Mouse (Mus musculus) 416B (cell line): ENCODE data around the gene Pex5l.

Source experiments
- DNase-seq: peaks from one replicate; pipeline ENCODE4 v3.0.0; 2011; ENCODE audit warnings: low read depth

Gene Pex5l

DNA sequence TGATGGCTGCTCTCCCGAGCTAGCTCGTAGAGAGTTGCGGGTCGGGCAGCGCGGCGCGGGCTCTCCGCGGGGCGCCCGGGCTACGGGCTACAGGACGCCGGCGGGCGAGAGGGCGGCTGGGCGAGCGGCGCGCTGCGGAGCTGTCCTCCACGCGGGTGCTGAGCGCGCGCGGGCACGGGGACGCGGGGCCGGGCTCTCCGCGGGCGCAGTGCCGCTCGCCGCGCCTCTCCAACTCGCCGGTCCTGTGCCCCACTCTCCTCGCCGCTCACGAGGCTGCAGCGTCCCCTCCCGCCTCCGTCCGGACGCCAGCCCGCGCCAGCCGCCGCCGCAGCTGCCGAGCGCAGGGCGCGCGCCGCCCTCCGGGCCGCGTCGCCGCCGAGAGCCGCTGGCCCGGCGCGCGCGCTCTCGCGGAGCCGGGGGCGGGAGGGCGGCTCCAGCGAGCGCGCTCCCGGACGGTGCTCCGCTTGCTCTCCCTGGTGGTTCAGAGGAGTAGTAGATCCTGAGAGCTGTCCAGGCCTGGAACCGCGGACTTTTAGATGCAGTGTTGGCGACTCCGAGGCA lies at the start of gene Pex5l:
Pex5l (minus strand) TSS at position 347 of the 561 bp plus-strand sequence.
- DNase-seq = no peak

DNA sequence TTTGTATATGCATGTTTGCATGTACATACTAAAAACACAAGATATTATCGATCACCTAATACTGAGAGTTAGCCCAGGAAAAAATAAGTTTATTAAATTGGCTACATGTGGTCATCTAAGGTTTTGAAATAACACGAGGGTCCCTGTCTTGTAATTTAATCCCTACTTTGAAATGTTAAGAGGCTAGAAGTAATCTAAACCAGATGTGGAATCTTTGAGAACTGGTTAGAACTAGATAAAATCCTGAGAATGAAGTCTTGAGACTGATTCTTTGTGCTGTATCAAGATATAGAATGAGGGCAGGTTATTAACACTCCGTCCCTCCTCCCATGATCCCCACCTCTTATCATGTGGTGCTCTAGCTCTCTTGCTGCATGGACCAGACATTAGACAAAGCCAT lies 22.1 kb upstream of the Pex5l start:
- DNase-seq = no peak

DNA sequence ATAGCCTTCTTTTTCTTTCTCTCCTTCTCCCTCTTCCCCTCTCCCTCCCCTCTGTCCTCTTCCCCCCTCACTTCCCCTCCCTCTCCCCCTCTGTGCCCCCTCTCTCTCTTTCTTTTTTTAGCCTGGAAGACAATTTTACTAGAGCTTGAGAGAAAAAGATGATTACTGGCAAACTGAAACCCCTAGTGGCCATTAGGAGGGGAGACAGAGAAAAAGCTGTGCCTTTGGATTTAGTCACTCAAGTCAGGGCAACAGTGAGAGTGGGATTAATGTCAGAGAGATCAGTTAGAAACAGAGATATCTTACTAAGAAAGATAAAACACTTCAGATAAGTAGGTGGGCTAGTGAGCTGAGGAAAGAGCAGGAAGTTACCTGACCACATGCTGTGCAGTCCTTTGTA lies 20.8 kb upstream of the Pex5l start:
- no peak for DNase-seq

DNA sequence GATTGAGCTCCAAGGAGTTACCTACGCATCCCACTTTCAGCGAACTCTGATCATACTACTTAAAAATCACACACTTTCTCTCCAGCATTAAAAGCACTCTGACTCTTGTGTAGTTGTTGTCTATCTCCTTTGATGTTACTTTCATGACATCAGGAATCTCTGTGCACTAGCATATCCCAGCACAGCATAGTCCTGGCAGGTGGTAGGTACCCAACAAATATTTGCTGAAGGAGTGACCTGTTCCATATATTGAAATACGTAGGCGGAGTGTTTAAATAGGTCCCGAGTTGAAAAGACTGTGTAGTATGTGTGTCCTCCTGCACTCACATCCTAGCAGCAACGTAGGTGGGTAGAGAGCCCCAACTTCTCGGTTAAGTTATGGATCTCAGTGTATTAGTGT lies 545 bp upstream of the Pex5l start:
- no peak for DNase-seq

DNA sequence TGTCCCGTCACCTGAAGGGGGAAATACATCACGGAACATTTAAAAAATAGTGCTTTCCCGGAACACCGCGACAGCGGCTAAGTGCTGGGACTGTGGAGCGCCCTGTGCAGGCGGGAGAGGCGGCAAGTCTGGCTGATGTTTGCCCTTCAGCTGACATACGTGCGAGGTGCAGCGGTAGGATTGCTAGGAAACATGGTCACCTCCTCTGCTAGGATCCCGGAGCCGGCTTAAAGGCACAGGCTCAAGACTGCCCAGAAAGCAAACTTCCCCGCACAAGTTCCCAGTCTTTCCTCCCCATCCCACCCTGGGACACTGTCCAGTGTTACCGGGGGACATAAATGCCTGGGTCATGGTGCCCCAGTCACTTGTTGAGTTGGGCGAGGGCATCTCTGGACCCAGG lies 649 bp downstream of the Pex5l start:
- no peak for DNase-seq

DNA sequence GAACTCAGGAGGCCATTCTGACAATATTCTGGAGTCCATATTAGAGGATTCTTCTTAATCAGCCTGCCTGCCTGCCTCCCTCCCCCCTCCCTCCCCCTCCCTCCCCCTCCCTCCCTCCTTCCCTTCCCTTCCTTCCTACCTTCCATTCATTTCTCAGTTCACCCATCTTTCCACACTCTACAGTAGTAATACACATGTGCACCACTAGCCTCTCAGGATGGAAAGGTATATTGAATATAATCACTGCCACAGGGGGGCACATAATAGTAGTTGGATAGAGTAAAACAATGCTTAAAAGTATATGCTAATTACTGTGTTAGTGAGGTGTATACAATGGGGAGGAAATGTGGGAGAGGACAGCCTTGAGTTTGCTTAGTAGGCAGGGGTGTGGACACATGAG lies 13.1 kb downstream of the Pex5l start:
- DNase-seq = no peak

DNA sequence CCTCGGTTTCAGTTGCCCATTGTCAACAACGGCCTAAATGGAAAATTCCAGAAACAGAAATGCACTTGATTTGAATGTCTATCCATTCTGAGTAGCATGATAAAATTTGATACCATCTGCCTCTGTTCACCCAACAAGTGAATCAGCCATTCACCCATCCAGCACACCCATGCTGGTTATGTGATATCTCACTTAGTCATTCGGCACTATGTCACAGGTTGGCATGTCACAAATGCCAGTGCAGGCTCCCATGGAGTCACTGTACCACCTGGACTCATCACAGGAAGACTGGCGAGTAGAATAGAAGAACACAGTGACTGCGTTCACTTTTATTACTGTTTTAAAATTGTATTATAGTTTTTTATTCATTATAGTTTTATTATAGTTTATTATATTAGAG lies 18.3 kb downstream of the Pex5l start:
- DNase-seq = no peak

DNA sequence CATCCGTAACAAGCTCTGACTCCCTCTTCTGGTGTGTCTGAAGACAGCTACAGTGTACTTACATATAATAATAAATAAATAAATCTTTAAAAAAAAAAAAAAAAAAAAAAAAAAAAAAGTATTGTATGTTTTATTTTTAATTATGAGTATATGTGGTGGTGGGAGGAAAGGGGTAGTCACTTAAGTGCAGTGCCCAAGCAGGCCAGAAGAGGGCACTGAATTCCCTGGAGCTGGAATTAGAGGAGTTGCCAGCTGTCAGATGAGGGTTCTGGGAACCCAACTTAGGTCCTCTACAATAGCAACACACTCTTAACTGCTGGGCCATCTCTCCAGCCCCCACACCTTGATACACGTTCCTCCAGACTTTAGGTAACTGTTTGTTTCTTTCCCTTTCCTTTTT lies 37.3 kb downstream of the Pex5l start:
- no peak for DNase-seq

DNA sequence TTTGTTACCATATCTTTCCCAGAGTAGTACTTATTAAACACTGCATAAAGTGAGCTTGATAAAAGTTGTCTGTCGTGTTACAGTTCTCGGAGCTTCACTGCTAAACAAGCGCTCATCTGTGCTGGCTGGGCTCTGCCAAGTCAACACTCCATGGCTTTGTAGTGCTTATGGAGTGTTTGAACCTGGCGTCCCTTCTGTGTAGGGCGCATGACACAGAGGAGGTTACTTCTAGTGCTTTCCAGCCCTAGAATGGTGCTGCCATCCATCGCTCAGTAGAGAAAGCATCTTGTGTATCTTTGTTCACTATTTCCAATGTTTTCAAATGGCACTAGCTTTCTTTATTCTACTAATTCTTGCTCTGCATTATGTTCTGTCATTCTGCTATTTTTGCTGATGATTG lies 39.5 kb downstream of the Pex5l start:
- DNase-seq = no peak

DNA sequence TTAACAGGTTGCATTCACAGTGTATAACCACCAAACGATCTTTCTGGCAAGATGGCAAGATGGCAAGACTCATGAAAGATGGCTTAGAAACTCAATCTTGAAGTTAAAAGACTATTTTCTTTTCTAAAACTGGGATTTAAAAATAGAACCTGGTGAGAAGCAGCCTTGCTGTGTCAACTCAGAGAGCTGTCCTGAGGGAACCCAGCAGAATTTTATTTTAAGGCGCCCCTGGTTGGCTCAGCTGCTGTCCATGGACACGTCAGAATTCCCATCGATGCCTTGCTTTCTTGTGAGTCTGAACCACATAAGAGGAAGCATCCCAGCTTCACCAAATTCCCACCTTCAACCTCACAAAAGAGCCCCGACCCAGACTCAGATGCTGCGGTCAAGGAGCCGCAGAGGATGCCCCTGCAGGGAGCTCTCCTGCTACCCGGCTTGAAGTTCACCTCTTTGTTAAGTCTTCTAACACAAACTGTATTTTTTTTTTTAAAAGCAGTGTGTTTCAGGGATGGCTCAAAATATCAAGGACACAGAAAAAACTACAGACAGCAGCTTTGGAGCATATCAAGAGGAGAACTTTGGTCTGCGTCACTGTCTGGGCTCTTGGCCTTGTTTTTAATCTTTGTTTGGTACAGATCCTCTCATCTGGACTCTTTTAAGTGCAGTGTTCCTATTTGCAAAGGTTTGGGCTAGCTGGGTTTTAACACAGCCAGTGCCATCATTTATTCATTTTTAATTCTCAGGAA lies 44.3 kb downstream of the Pex5l start:
- DNase-seq = no peak

DNA sequence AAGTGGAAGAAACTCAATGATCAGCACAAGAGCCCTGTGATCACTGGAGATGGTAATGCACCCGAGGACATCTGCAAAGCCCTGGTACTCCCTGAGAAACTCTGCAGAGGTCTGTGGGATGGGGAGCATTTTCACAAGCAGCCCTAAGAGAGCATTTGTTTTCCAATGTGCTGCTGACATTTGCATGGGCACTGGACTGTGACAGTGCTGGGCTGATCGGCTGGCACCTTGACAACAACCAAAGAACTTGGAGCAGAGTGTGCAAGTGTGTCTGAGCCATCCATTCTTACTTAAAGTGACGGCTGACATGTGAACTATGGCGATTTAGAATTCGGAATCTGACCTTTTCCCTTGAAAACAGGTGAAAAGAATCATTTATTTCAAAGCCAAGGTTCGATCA lies 49.4 kb downstream of the Pex5l start:
- no peak for DNase-seq

DNA sequence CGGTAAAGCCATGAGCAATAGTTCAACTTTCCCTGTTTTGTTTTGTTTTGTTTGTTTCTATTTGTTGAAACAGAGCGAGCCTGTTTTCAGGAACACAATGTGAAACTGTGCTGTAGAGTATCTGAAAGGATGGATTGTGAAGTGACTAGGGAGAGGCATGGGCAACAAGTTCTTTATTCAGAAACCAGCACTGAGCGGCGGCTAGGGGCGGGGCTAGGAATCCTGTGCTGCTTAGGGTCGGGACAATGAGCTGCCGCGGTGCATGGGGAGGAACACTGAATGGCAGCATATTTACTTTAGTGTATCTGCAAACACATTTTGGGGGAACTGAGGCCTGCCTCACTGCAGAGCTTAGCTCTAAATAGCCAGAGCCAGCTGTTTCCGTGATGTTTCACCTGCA lies 53.0 kb downstream of the Pex5l start:
- no peak for DNase-seq

DNA sequence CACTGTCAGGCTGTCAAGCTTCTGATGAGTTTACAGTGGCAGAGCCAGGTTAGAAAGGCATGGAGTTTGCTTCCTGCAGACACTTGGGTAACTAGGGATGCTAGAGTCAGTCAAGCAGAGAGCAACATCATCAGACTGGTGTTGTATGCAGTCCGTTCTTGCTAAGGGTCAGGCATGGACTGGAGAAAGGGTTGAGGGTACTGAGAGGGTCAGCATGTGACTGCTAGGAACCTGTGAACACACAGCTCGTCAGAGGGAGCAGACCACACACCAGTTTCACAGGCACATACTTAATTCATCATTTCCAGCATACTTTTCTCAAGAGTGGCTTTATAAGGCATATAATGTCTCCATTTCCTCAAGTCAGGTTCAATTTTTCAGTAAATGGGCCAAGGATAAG lies 53.6 kb downstream of the Pex5l start:
- DNase-seq = no peak

DNA sequence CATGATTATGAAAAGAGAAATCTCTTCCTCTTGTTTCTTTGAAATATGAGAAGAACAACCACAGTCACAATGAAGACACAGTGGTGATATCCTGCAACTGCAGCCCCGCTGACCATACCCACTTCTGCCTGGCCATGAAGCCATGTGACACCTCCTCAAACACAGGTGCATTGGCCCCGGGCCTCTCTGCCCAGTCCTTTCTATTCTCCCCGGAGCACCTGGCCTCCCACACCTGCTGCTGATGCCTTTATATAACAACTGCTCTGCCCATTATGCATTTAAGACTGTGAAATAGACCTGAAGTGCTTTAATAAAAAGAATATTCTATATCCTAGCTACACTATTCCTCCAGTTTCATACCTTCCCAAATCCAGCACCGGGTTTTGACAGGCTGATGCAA lies 54.8 kb downstream of the Pex5l start:
- DNase-seq = no peak

DNA sequence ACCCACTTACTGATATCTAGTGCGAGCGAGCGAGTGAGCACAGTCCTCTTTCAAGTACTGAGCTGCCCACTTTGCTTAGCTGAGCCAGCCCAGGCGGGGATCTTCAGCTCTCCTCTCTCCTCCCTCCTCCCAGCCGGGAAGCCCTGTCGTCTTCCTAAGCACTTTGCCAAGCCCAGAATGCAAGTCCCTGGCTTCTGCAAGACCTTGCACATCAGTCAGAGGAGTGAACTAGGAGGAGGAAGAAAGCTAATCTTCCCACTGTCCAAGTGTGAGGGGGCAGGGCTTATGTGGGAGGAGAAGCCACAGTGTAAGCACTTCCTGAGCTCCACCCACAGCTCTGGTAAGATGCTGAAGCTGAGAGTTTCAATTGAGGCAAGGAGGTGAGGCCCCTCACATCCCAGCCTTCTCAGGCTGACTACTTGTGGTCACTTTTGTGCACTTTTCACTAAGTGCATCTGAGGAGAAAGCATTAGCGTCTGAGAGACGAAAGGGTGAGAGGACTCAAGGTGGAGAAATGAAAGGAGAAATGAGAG lies 60.2 kb downstream of the Pex5l start:
- DNase-seq = no peak

DNA sequence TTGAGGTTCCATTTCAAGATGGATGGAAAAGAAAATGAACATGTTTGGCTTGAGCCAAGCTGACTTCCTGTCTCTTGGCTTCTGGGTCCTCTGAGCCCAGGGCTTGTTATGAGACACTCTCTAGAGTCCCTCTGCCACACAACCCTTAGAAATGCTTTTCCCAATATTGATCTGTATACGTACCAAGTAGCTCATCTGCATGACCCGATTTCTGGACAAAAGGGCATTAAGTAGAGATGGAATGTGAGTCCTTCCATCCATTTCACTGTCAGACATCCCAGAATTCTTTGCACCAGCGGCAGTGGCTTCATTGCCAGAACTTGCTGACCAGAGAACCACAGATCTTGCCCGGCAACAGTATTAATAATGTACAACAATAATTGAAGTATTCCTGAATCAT lies 61.3 kb downstream of the Pex5l start:
- no peak for DNase-seq

DNA sequence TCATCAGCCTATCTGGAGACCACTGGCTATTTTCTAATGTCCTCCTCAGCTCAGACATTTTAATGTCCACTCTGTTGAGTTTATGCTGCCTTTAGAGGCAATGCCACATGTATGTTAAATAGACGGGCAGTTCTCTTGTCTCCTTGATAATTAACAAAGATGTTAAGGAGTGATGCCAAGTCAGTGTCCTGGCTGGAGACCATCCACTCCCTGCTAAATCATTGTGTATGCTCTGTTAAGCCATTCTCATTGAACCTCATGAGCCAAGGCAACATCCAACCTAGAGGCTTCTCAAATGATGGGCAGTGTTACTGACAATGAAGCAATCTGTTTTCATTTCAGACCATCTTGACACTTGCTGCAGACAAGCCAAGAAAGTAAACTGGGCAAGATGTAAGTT lies 63.4 kb downstream of the Pex5l start:
- no peak for DNase-seq

DNA sequence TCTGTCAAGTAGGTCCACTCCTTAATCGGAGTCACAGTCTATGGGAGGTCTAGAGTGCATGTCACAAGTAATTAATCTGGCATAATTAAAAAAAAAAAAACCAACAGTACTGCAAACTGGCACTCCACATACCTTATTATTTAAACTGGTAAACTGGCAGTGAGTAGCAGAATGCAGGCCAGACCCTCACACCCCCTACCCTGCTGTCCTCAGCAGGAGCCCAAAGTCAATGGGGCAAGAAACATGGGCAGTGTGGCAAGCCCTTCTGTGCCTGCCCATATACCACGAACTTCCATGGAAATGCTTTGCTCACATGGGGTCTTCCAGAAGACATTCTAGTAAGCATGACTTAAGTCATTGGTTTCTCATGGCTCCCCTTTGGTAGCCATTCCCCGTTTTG lies 63.9 kb downstream of the Pex5l start:
- no peak for DNase-seq

DNA sequence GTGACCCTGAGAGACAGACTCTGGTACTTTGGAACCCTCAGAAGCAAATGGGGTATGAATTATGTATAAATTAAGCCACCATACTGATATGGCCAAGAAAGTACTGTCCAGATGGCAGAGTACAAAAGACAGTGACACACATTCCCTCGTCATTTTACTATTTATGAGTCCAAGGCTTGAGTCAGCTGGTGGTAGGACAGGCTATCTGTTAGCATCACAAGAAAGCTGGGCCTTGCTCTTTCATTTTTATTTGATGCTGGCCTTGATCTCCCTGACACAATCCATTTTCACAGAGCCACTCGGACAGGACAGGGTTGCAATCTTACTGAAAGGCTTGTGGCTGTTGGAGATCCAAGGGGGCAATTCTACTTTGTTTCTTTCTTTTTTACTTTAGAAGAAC lies 67.4 kb downstream of the Pex5l start:
- DNase-seq = no peak

DNA sequence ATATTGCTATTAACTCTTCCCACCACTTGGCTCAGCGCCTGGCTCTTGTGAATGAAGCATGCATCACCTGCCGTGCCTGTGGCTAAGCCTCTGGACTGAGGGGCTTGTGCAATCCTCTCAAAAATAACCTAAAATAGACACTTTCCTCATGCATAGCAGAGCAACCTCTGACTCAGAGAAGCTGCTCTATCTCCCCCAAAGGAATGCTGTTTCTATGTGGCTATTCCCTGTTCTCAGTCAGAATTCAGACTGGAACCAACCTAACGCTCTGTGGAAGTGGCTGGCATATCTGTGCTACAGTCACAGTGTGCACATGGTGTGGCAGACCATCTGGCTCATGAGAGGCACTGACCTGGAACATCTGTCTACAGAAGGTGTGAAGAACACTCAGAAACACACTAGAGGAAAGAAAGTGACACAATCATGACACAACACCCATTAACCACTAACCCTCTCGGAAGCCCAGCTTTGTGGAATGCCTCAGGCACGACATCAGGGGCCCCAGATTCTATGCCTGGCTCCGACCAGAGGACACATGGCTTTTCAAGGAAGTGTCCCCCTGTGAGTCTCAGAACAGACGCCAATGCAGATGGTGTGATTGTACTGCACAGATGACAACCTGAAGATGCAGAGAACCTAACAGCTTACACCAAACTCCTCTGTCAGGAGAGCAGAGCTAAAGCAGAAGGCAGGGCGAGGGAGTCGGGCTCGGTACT lies 68.6 kb downstream of the Pex5l start:
- DNase-seq = no peak

DNA sequence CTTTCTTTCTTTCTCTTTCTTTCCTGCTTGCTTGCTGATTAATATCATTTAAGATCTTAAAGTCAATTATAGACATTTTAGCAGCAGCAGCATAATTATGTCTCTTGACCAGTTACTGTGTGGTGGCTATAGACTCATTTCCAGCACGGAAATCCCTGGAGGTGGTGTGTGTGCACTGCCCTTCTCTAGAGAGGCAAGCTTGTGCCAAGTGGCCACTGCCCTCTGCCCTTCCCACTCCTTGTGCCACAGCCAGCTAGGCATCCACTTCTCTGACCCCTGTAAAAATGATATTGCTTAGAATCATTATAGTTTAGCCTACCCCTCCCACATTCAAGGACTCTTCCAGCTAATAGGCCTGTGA lies 69.2 kb downstream of the Pex5l start:
- no peak for DNase-seq

DNA sequence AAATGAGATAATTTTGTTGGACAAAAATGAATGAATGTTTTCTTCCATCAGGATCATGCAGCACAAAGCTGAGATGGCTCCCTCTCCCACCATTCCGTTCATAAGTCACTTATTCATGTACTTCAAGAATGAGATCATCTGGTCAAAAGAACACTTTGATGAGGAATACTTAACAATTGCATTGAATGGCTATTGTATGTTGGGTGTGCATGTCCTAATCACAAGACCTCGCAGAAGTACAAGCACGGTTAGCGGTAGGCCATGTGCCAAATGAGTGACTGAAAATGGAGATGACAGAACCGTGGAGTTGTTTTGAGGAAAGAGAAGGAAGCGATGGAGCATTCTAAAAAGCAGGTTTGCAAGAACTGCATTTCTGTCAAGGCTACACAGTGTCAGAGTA lies 72.3 kb downstream of the Pex5l start:
- no peak for DNase-seq

DNA sequence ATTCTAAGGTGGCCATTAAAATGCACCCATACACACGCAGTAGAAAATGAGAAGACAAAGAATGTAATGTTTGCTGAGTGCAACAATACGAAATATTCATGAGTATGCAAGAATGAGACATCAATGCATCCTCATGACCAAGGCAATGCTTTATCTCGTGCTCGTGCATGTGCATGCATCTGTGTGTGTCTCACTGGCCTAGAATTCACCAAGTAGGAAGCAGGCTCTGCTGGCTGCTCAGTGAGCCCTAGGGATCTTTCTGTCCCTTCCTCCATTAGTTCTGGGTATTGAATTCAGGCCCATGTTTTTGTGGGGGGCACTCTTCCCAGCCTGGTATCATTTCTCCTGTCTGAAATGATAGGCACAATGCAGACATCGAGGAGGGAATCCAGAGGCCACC lies 74.9 kb downstream of the Pex5l start:
- DNase-seq = no peak

DNA sequence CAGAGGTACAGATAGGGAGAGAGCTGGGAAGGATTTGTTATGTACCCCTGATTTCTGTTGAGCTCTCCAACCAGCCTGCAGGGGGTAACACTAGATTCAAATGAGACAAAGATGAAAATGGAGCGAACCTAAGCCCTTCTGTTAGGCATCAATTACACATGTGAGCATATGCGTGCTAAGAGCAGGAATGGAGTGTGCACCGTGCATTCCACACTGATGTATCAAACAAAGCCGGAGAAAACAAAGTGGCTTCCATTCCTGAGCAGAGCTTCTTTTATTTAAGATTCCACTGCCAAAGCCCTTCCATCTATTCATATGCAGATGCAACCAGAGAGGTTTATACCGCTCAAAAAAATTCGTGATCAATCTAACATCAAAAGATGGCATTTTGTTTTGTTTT lies 79.5 kb downstream of the Pex5l start:
- DNase-seq = no peak
